Mouse (Mus musculus) heart, postnatal 0 days (tissue): Measurements from ENCODE around the gene Myb.

Experiments
- CTCF ChIP-seq: IDR thresholded peaks from 2 replicates; pipeline ENCODE4 v1.5.1; 2016; ENCODE audit warnings: antibody characterized with exemption, control low read depth, low read depth
- EP300 ChIP-seq: IDR thresholded peaks from 2 replicates; pipeline ENCODE4 v1.6.1; 2016; ENCODE audit warnings: antibody characterized with exemption, low read depth

- no peak for TF ChIP-seq CTCF
- TF ChIP-seq EP300, result no peak
These were observed 4.4 kb downstream of the Myb start for GRCm38 (mm10) chr10:21156416-21156815.
